Mouse (Mus musculus): Measurements from ENCODE around the gene Tmeff1.

Tmeff1 gene

DNA sequence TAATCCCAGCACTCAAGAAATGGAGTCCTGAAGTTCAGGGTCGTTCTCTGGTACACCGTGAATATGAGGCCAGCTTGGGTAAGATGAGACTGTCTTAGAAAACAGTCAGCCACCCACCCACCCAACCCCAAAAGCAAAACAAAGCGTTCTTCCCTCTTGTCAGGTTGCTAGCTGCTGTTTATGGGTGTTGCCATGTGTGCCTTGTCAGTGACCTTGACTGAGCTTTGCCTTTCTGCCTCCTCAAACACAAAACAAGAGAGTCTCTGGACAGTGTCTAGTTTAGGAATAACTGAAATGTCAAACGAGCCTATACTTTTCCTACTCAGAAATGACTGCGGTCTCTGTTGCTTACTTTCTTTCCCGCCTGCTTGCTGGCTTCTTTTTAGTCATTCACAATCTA is 37.3 kb downstream of the Tmeff1 start:
- no peak for DNase-seq (ENCODE audit: low read depth, low spot score)
- no peaks in the 10 kb centered on the region for H3K36me3 ChIP-seq (ENCODE audit: control insufficient read depth, insufficient read depth, low read length, poor library complexity, severe bottlenecking)
- H3K27me3 ChIP-seq (ENCODE audit: control insufficient read depth, insufficient read depth, low read length, poor library complexity, severe bottlenecking): no peaks in the 10 kb centered on the region

DNA sequence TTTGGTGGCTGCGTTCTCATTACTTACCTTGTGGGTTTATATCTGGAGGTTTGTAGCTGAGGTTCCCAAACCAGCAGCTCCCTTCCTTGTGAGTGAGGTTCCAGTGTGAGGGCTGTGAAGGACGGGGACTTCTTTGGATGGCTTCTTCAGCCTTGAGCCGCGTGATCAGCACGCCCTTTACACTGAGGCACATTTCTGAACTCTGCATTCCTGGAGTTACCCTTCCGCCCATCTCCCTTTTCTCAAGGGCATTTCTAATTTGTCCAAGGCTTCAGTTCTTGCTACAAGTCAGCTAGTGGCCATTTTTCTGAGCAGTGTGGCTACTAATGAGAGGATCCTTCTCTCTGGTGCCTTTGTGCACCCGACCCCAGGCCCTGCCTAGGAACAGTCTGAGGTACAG is 38.0 kb downstream of the Tmeff1 start:
- Histone ChIP-seq H3K27me3 (ENCODE audit: control insufficient read depth, insufficient read depth, low read length, poor library complexity, severe bottlenecking) (no peaks in the 10 kb centered on the region), H3K36me3 (ENCODE audit: control insufficient read depth, insufficient read depth, low read length, poor library complexity, severe bottlenecking) (no peaks in the 10 kb centered on the region)
- DNase-seq (ENCODE audit: low read depth, low spot score): no peak

DNA sequence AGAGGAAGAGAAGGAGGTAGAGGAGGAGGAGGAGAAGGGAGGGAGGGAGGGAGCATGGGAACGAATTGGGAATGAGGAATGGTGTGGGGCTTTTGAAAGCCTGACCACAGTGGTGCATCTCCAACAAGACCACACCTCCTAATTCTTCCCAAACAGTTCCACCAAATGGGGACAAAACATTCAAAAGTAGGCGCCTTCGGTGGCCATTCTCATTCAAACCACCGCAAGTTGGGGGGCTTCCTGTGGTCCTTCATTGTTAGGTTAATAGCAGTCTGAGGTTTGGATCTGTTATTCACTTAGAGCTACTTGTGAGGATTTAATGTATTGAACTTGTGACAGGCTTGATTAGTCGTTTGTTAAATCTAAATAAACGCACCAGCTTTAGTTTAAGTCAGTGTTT is 40.0 kb downstream of the Tmeff1 start:
- Histone ChIP-seq H3K27me3 (ENCODE audit: control insufficient read depth, insufficient read depth, low read length, poor library complexity, severe bottlenecking) (no peaks in the 10 kb centered on the region), H3K36me3 (ENCODE audit: control insufficient read depth, insufficient read depth, low read length, poor library complexity, severe bottlenecking) (no peaks in the 10 kb centered on the region)
- DNase-seq (ENCODE audit: low read depth, low spot score): no peak

DNA sequence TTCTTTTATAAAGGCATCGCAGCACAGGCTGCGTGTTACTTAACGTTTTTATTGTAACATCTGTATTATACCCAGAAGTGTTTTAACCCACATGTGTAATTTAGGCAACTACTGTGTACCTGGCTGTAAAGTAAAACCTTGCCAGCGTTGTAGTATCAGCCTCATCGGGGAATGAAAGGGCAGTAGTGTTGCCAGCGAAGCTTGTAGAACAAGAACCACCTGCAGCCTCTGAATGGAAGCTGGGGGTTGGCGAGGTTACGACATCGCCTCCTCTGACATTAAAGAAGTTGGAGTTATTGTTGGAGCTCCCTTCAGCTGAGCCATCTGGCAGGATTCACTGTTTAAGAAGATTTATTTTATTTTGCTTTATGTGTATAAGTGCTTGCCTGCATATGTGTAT is 40.9 kb downstream of the Tmeff1 start:
- Histone ChIP-seq H3K27me3 (ENCODE audit: control insufficient read depth, insufficient read depth, low read length, poor library complexity, severe bottlenecking) (no peaks in the 10 kb centered on the region), H3K36me3 (ENCODE audit: control insufficient read depth, insufficient read depth, low read length, poor library complexity, severe bottlenecking) (no peaks in the 10 kb centered on the region)
- DNase-seq (ENCODE audit: low read depth, low spot score): no peak

DNA sequence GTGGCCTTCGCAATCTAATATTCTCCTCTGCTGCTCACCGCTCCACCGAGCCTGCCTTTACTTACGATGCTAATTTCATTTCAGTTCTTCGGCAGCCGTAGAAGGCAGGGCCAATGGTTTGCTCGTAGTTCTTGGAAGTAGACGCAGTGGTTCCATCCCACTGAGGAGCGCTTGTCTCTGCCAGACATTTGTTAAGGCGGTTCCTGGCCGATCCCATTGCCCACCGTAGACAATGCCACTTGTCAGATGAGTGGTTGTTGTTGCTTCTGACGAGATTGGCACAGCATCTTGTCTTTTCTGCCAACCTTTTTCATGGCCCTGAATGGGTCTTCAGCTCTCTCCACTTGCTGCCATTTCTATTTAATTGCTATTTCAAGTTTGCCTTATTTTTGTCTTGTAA is 44.5 kb downstream of the Tmeff1 start:
- Histone ChIP-seq H3K27me3 (ENCODE audit: control insufficient read depth, insufficient read depth, low read length, poor library complexity, severe bottlenecking) (no peaks in the 10 kb centered on the region), H3K36me3 (ENCODE audit: control insufficient read depth, insufficient read depth, low read length, poor library complexity, severe bottlenecking) (no peaks in the 10 kb centered on the region)
- DNase-seq (ENCODE audit: low read depth, low spot score): no peak

DNA sequence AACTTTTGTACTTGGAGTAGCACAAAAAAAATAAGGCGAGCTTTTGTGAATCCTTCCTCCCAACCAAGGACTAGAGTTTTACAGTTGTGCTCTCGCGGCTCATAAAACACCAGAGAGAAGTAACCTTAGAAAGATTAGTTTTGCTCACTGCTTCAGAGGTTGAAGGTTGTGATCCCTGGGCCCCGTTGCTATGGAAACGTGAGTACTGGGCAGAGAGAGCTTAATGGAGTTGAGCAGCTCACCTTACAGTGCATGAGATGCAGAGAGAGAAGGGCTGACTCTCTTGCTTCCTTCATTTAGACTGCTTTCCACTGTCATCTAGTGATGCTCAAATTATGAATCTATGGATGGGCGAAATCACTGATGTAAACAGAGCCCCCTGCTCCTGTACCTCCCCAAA is 48.6 kb downstream of the Tmeff1 start:
- no peaks in the 10 kb centered on the region for H3K27me3 ChIP-seq (ENCODE audit: control insufficient read depth, insufficient read depth, low read length, poor library complexity, severe bottlenecking)
- DNase-seq (ENCODE audit: low read depth, low spot score): no peak
- H3K36me3 ChIP-seq (ENCODE audit: control insufficient read depth, insufficient read depth, low read length, poor library complexity, severe bottlenecking): no peaks in the 10 kb centered on the region

DNA sequence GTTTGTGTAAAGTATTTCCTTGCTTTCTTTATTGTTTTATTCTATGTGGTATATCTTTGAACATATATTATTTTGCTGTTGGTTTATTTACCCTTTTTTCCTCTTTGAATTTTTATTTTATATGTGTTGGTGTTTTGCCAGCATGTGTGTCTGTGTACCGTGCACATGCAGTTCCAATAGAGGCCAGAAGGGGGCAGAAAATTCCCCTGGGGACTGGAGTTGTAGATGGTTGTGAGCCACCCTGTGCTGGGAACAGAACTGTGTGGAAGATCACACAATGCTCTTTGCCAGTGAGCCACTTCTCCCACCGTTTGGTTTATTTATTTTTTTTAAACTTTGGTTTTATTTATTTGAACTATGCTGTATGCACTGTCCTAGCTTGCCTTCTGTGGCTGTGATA is 49.1 kb downstream of the Tmeff1 start:
- H3K27me3 ChIP-seq (ENCODE audit: control insufficient read depth, insufficient read depth, low read length, poor library complexity, severe bottlenecking): no peaks in the 10 kb centered on the region
- DNase-seq (ENCODE audit: low read depth, low spot score): peak; percentile 37
- H3K36me3 ChIP-seq (ENCODE audit: control insufficient read depth, insufficient read depth, low read length, poor library complexity, severe bottlenecking): no peaks in the 10 kb centered on the region

DNA sequence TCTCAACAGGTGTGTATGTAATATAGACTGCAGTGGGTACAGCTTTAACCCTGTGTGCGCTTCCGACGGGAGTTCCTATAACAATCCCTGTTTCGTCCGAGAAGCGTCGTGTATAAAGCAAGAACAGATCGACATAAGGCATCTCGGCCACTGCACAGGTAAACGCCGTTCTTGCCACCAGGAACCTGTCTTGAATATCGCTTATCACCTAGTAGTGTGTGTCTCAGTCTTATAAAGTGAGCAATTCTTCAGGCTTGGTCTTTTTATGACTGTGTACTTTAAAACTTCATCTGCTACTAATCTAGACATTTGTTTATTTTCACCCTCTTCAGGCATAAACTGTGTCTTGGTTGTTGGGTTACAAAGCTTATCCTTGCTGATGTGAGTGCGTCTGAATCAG is 51.9 kb downstream of the Tmeff1 start:
- DNase-seq (ENCODE audit: low read depth, low spot score): no peak
- no peaks in the 10 kb centered on the region for H3K36me3 ChIP-seq (ENCODE audit: control insufficient read depth, insufficient read depth, low read length, poor library complexity, severe bottlenecking)
- no peaks in the 10 kb centered on the region for H3K27me3 ChIP-seq (ENCODE audit: control insufficient read depth, insufficient read depth, low read length, poor library complexity, severe bottlenecking)

DNA sequence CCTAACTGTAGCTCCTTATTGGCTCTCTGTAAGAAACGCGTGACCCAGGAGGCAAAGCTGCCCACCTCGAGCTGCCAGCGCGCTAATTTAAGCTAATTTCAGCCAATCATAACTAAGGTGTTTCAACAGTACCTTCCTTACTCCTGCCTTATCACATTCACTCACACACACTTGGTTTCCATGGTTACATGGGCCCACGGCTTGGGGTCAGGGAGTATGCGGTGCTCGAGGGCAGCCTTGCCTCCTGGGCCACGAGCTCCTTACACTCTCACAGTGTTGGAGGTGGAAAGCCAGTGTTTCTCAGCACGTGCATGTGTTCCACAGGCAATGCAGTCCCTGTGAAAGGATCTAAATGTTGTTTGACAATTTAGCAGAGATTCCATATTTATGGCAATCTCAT is 53.2 kb downstream of the Tmeff1 start:
- Histone ChIP-seq H3K27me3 (ENCODE audit: control insufficient read depth, insufficient read depth, low read length, poor library complexity, severe bottlenecking) (no peaks in the 10 kb centered on the region), H3K36me3 (ENCODE audit: control insufficient read depth, insufficient read depth, low read length, poor library complexity, severe bottlenecking) (no peaks in the 10 kb centered on the region)
- DNase-seq (ENCODE audit: low read depth, low spot score): no peak

DNA sequence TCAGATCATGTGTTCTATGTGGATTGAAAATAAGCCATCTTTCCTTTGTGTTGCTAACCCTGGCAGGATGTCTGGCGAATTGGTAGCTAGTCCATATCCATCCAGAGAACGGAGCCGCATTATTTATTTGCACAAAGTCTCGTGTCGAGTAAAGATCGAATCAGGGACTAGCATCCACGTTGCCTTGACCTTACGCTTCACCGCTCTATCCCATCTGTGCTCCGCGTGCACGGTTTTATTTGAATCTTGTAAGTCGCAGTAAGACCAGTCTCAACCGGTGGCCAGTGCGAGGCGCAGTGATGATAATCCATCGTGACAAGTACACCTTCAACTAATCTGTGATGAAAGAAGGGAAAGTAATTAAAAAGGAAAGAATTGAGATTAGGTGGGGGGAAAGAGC is 54.5 kb downstream of the Tmeff1 start:
- no peak for DNase-seq (ENCODE audit: low read depth, low spot score)
- no peaks in the 10 kb centered on the region for H3K36me3 ChIP-seq (ENCODE audit: control insufficient read depth, insufficient read depth, low read length, poor library complexity, severe bottlenecking)
- H3K27me3 ChIP-seq (ENCODE audit: control insufficient read depth, insufficient read depth, low read length, poor library complexity, severe bottlenecking): no peaks in the 10 kb centered on the region

DNA sequence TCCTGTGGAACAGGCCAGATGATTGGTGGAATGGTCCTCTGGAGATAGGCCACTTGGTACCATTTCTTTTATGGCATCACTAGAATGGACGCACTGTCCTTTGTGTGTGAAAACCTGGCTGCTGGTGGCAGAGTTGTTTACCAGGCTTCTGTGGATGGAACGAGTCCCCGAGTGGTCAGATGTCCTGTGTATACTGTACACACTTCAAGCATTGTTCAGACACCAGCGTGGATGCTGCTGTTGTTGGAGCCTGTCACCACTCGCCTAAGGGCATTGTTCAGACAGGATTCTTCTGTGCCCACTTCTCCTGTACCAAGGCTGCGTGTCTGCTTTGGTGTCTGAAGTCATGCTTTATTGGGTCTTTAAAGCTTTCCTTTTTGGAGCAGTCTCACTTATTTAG is 58.8 kb downstream of the Tmeff1 start:
- no peaks in the 10 kb centered on the region for H3K27me3 ChIP-seq (ENCODE audit: control insufficient read depth, insufficient read depth, low read length, poor library complexity, severe bottlenecking)
- no peaks in the 10 kb centered on the region for H3K36me3 ChIP-seq (ENCODE audit: control insufficient read depth, insufficient read depth, low read length, poor library complexity, severe bottlenecking)
- no peak for DNase-seq (ENCODE audit: low read depth, low spot score)

DNA sequence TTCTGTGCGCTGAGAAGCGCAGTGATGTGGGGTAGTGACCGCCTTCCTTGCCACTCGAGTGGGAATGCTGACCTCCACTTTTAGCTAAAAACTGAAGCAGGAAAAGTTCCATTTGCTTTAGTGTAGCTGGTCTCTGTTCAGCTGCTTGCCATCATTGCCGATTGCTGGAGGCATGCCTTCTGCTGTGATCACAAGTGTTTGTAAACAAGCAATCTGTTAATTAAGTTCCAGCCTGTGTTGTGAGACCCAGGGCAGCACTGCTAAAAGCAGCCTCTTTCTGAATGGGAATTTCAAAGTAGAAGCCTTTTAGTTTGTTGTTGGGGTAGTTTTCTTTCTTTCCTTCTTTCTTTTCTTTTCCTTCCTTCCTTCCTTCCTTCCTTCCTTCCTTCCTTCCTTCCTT is 61.2 kb downstream of the Tmeff1 start:
- Histone ChIP-seq H3K27me3 (ENCODE audit: control insufficient read depth, insufficient read depth, low read length, poor library complexity, severe bottlenecking) (no peaks in the 10 kb centered on the region), H3K36me3 (ENCODE audit: control insufficient read depth, insufficient read depth, low read length, poor library complexity, severe bottlenecking) (no peaks in the 10 kb centered on the region)
- DNase-seq (ENCODE audit: low read depth, low spot score): no peak

DNA sequence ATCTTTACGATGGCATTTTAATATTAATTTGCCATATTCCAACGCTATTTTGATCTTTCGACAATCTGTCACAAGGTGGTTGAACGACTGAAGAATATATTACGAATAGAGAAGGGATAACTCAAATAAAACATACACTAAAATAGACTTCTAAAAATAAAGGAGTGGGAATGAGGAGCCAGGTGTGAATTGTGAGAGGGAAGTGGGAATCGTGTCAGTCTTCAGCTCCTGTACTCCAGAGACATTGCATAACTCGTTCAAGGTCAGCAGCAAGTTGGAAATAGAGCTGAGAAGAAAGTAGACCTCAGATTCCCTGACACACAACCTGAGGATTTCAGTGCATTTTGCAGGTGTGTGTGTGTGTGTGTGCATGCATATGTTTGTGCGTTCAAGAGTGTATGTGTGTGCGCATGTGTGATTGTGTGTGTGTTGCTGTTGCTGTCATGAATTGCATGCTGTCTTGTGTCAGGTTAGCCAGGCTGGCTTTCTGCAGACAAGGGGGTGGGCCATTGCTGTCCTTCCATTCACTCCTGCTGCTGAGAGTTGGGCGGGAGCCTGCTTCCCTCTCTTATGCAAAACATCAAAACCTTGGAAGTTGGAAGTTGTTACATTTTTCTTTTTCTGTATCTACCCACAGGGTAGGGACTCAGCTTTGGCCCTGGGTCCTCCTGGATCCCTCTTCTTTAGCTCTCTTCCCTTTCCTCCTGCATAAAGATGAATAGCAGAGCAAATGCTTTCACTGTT is 65.8 kb downstream of the Tmeff1 start:
- Histone ChIP-seq H3K27me3 (ENCODE audit: control insufficient read depth, insufficient read depth, low read length, poor library complexity, severe bottlenecking) (no peaks in the 10 kb centered on the region), H3K36me3 (ENCODE audit: control insufficient read depth, insufficient read depth, low read length, poor library complexity, severe bottlenecking) (no peaks in the 10 kb centered on the region)
- DNase-seq (ENCODE audit: low read depth, low spot score): no peak

DNA sequence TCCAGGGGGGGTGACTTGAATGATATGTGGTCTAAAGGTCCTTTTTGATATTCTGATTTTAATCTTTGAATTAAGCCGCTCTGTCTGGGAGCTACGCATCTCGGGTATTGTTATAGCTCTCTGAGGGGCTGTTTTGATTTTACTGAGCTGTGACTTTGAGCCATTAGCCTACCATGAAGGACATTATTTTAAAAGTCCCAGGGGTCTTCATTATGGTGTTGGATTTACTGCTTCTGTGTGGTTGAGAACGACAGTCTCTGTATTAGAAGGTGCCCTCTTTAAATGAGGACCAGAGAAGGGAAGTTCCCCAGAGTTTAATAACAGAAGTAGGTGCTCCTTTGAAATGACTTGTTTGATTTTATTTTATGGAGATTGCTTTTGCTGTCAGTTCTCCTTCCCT is 69.1 kb downstream of the Tmeff1 start:
- no peaks in the 10 kb centered on the region for H3K27me3 ChIP-seq (ENCODE audit: control insufficient read depth, insufficient read depth, low read length, poor library complexity, severe bottlenecking)
- DNase-seq (ENCODE audit: low read depth, low spot score): no peak

DNA sequence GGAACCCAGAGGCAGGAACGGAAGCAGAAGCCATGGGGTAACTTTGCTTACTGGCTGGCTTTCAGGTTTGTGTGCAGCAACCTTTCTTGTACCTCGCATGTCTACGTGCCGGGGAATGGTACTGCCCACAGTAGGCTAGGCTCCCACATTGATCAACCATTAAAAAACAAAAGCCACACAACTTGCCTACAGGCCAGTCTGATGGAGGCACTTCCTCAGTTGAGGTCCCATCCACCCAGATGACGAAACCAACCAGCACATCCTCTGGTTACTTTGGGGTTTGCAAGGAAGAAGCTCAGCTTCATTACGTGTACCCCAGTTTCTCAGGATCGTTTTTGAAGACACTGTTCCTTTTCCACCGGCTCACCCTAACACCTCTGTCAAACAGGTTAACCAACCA is 71.6 kb downstream of the Tmeff1 start:
- Histone ChIP-seq H3K27me3 (ENCODE audit: control insufficient read depth, insufficient read depth, low read length, poor library complexity, severe bottlenecking) (no peaks in the 10 kb centered on the region; the same call in 1 of the 2 replicates), H3K36me3 (ENCODE audit: control insufficient read depth, insufficient read depth, low read length, poor library complexity, severe bottlenecking) (no peaks in the 10 kb centered on the region)
- DNase-seq (ENCODE audit: low read depth, low spot score): no peak

More for the DNA sequence above, 69.1 kb downstream of the Tmeff1 start:
- no peaks in the 10 kb centered on the region for H3K36me3 ChIP-seq (ENCODE audit: control insufficient read depth, insufficient read depth, low read length, poor library complexity, severe bottlenecking)

DNA sequence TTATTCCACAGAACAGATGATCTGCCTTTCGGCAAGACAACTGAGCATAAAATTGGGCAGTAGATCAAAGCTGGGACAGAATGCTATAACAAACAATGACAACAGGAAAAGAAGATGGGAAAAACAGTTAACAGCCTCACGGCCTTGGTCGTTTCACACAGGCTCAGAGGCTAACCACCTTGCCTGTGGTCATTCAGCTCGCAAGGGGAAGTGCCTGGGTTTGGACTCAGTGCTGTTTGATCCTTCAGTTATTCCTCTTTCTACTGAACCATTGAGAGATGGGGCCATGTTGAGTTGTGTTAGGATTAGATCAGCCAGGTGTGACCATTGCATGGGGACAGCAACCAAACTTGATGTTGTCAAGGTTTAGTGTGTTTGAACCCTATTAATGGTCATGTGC is 75.2 kb downstream of the Tmeff1 start:
- H3K36me3 ChIP-seq (ENCODE audit: control insufficient read depth, insufficient read depth, low read length, poor library complexity, severe bottlenecking): no peaks in the 10 kb centered on the region
- DNase-seq (ENCODE audit: low read depth, low spot score): no peak

More for the DNA sequence above, 75.2 kb downstream of the Tmeff1 start:
- no peaks in the 10 kb centered on the region; the same call in 1 of the 2 replicates for H3K27me3 ChIP-seq (ENCODE audit: control insufficient read depth, insufficient read depth, low read length, poor library complexity, severe bottlenecking)
